Mouse (Mus musculus): ENCODE measurements at regions not wholly inside any gene's neighbourhood (a gene's known extent, or its start where the extent isn't known, plus 50 kb on each side); places are given as distances from the start of the nearest gene placed in this dataset.
"Not testable (repeated sequence)": the region's sequence is repeated elsewhere in the genome, so short reads cannot be mapped to it uniquely, and the experiment has no call there.

DNA sequence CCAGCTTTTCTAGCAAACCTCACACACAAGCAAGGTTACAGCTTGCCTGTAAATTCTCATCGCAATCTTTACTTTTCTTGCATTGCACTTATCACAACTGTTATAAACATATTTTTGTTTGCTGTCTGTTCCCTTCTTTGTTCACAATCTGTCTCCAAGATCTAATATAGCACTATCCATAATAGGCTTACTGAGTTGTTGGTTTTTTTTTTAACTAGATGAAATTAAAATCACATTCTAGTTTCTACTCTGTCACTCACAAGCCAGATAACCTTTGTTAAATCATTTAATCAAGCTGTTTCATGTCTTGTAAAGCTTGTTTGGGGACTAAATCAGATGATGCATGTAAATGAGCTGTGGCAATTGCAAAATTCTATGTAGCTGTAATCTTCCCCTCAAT lies 180.1 kb upstream of the Gm10306 start:
- CTCF ChIA-PET, result no interaction called here
- POLR2A ChIA-PET, result interaction anchor here in 3 of 4 experiments (0.6 to 0.8 kb wide), 3 partner anchors 31 to 122 kb away, joined by 3 to 6 read pairs (median 4); no protein-coding TSS in a partner anchor

DNA sequence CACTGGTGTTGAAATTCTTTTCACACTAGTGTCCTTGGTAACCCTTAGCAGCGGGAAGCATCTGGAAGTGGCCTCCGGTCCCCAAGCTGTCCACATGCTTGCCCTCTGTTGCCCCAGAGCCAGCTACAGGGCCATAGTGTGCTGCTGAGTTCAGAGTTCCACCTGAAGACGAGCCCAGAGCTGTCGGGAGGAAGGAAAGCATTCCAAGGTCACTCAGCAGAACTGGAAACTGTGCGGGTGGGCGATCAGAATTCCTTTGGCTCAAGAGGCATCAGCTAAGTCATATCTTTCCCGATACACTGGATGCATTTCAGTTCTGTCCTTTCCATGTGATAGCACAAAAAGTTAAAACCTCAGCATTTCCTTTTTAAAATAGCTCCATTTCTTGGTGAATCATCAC lies 170.6 kb upstream of the Gm10306 start:
- POLR2A ChIA-PET, result interaction anchor here in 1 of 4 experiments (1.2 kb wide), 1 partner anchor 15 kb away, joined by 3 read pairs; no protein-coding TSS in a partner anchor
- CTCF ChIA-PET, result no interaction called here

DNA sequence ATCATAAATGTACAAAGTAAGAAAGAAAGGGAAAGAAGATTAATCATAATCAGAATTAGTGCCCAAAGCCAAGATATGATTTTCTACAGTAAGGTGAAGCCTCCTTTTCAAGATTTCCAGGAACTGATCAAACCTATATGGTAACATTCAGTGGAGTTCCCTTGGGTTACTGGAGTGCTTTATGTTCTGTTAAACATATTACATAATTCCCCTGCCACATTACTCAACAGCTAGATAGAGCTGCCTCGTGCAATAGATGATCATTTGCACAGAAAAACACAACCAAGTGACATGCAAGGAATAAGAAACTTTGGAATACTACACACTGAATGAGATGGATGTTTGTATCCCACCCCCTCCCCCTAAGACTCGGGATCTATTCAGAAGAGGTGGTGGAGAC lies 168.0 kb upstream of the Gm10306 start:
- CTCF ChIA-PET, result no interaction called here
- POLR2A ChIA-PET, result no interaction called here

DNA sequence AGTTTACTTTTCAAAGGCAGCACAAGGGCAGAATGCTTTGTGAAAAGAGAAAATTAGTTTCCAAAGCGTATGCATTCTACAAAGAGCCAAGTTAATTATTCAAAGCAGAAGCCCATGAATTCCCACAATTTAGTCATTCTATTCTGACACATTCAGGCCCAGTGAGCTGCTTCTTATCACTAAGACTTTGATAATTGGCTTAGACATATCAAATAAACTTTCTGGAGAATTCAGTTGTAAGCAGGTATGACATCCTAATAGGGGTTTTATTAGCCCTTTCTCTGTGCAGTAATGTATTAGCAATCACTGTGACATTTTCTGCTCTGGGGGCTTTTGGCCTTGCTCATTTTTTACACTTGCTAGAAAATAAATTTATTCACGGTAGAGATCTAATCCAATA lies 161.9 kb upstream of the Gm10306 start:
- ChIA-PET POLR2A (no interaction called here), CTCF (no interaction called here)

DNA sequence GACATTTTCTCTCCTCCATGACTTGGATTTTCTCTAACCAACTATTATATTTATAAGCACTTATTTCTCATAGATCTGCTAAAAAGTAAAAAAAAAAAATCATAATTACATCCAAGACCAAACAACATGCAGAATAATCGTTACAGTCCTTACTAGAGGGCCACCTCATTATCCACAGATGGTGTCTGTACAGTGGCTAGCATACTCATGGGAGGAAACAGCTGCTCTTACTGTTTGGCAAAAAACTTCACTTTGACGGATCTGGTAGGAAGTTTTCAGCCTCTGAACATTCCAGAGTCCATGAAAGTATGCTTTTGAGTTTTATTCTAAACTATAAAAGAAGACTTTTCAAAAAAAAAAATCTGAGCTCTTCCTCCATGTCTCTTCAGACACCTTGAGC lies 159.1 kb upstream of the Gm10306 start:
- POLR2A ChIA-PET, result no interaction called here
- CTCF ChIA-PET, result no interaction called here

DNA sequence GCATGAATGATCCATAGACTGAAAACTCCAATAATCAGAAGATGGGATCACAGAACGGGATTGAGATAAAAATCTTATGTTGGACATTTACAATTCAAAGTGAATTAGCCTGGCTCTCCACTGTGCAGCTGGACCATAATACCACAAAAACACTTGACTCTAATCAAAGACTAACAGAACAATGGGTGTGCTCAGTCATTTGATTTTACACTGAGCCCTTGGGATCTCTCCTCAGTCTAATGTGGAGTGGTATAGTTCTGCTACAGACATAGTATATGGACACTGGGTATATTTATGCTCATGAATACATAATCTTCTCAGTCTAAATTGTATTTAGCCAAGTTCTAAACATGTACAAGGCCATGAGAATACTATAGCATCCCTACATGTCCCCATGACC lies 149.4 kb upstream of the Gm10306 start:
- ChIA-PET POLR2A (no interaction called here), CTCF (no interaction called here)

DNA sequence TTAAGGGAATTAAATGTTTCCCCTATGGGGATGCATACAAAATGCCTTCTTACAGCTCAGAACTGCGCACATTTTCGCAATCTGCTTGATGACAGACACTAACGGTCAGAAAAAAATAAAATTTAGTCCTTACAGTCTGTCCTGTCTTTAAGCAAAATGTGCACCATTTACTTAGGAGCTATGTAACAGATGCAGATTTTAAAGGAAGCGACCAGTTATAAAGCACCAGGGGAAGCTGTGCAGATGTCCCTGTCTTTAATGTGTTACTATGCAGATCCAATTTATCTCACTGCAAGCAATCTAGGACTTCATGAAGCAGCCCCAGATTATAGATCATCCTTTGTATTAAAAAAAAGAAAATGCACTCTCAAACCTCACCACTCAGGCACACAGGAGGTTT lies 148.8 kb upstream of the Gm10306 start:
- ChIA-PET CTCF (no interaction called here), POLR2A (interaction anchor here in 1 of 4 experiments (0.6 kb wide), 1 partner anchor 31 kb away, joined by 3 read pairs; no protein-coding TSS in a partner anchor)

DNA sequence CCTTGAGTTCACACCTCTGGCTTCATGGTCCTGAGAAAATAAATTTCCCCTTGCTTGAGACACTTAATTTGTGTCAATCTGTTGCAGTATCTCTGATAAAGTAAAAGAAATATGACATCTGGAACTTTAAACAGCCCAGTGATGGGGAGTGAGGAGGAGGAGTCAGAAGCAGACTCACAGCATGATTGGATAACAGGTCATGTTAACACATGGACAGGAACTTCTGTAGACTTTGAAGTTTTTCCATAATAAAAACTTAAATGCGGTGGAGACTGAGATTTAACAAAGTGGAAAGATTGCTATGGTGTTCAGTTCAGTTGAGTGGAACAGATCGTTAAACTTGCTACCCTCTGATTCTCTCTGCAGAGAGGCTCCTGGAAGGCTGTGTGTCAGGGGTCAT lies 143.7 kb upstream of the Gm10306 start:
- ChIA-PET POLR2A (no interaction called here), CTCF (no interaction called here)

DNA sequence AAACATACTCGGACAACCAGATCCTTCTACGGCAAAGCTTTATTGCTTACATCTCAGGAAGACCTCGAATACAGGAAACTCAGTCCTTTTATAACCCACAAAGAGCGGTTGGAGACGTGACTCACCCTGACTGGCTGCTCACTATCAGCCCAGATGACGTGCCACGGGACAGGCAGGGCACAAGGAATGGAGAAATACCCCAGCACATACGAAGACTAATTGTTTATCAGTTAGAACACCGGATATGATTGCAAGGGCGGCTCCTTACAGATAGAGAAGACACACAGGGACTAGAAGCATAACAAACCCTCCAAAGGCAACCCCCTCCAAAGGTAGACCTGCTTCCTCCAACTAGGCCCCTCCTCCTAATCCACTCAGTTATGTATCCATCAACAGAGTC lies 130.8 kb upstream of the Gm10306 start:
- CTCF ChIA-PET, POLR2A ChIA-PET: not testable (repeated sequence)

DNA sequence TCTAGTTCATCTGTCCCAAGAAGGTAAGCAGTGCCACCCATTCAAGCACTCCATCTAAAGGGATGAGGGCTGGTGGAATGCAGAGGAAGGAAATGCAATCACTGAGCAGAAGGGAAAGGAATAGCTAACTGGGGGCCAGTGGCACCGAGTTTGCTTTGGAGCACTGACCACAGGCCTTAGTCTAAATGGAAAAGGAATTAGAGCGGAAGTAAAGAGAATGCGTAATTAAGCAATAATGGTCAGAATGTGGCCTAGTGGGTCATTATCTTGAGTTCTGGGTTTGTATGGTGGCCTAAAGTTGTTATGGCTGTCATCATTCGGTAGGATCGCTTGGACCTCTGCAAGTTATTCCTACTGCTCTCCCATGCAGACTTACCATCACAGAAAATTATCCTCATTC lies 128.8 kb upstream of the Gm10306 start:
- ChIA-PET POLR2A (no interaction called here), CTCF (no interaction called here)

DNA sequence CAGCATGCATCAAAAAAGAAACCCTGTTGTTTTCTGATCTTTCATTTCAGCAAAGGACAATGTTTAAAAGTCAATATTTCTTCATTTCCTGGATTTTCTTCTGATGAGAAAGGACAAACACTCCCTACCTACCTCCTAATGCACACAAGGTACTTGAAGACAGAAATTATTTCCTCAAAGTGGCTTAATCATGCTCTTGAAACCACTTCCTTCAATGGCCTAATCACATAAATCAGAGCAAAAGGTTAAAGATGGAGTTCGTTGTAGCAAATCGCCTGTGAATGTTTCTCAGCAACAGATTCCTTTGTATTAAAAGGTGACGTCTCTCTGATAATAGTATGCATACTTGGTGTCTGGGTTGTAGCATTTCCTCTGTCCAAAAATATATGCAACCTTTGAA lies 124.3 kb upstream of the Gm10306 start:
- ChIA-PET CTCF (no interaction called here), POLR2A (no interaction called here)

DNA sequence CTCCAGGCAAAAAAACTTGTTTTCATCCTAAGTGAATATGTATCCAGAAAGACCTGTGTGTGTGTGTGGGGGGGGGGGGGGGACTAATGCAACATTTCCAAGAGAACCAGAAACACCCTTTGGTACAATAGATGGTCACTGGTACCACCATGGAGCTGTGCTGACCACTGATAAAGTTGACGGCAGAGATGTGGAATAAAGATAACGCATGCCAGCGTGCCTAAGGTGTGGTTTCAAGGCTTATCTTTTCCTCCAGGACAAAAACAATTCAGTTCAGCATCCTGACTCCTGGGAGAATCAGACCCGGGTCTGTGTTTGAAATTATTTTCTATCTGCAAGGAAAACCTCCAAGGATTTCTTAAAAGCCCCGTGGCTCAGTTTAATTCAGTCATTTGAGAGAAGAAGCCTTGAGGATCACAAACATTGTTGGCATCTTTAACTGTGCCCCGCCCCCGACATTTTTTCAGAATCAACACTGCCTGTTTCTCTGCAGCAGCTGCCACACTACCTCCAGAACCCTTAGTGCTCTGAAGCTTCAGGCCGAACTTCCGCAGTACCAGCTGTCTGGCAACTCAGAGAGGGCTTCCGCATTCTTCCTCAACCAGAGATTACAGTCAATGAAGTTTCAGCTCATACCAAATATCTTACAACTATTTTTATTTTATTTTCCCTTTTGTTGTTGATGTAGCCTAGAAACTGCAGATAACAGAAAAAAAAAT lies 118.5 kb upstream of the Gm10306 start:
- POLR2A ChIA-PET, result no interaction called here

DNA sequence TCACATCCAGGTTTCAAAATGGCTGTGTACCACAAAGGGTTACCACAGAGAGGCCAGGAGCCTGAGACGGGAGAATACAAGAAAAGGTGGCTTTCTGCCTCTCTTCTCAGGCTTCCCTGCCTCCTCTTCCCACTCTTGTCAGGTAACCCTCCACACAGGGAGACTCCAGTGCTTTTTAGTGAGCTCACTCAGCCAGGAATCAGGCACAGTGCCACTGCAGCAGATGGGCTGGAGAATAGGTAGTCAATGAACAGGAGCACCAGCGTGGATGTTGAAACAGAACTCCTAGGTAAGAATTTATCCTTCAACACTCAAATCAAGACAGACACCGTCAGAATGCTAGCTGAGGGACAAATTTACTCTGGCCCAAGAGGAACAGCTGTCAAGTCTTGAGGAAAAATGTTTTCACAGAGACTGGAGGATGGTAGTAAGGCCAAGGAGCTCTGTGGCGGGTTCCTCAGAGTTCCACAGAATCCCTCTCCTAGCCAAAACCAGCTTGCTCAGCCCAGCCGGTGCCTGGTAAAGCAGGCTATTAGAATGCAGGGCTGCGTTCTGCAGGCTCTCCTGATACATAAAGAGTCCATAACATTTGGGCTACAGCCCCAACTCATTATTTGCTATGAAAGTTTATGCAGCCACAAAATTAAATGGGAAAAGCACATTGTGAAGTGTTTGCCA lies 117.0 kb upstream of the Gm10306 start:
- CTCF ChIA-PET, result no interaction called here
- POLR2A ChIA-PET, result no interaction called here

More for the DNA sequence above, 118.5 kb upstream of the Gm10306 start:
- CTCF ChIA-PET, result no interaction called here

DNA sequence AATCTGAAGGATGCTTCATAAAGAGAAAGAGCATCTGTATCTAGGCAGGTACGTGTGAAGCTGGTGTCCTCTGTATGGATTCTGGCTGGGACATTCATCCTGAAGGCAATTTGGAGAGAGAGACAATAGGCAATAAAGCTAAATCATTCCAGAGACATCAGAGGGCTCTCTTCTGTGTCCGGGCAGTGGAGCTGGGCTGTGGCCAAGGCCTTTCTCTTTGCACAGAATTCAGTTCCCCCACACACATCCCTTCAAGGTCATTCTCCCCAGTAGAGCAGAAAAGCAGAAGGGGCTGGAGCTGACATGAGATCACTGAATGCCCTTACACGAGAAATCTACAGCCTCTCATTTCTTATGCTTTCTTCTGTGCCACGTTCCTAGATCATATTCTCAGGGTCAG lies 109.7 kb upstream of the Gm10306 start:
- CTCF ChIA-PET, result no interaction called here
- POLR2A ChIA-PET, result no interaction called here
